Mouse (Mus musculus) limb, embryonic 14.5 days (tissue): ENCODE results near the gene Tbccd1. TPM values are rescaled to one million over a fixed set of nuclear protein-coding genes. Genes with fewer than 3 reads are reported as not detected.

Source experiments
- ATAC-seq: fragments of 200-750 bp; cut with Nextera tagmentation; 2 replicates; pipeline ENCODE4 v1.8.0; 2017; ENCODE audit warnings: low read depth, moderate number of reproducible peaks, moderate TSS enrichment; ENCODE audit not compliant: low FRiP score
- DNase-seq: peaks from one replicate; pipeline ENCODE4 v3.0.0-alpha.2; 2015; ENCODE audit warnings: low spot score
- H3K27ac ChIP-seq: fragments of 300-500 bp; sonication (generic); replicated peaks from 2 replicates; pipeline ENCODE4 v1.5.1; 2014; ENCODE audit warnings: low read depth, mild to moderate bottlenecking, low read length, moderate library complexity, mixed read lengths
- H3K27me3 ChIP-seq: fragments of 300-500 bp; sonication (generic); 2 replicates; pipeline ENCODE4 v1.6.1; 2014; ENCODE audit warnings: low read length, mixed read lengths; ENCODE audit not compliant: control insufficient read depth, insufficient read depth
- H3K36me3 ChIP-seq: fragments of 300-500 bp; sonication (generic); 2 replicates; pipeline ENCODE4 v1.6.1; 2014; ENCODE audit warnings: mild to moderate bottlenecking, low read length, moderate library complexity, mixed read lengths; ENCODE audit not compliant: control insufficient read depth, insufficient read depth
- H3K4me1 ChIP-seq: fragments of 300-500 bp; sonication (generic); 2 replicates; pipeline ENCODE4 v1.6.1; 2014; ENCODE audit warnings: antibody characterized with exemption, low read length, mixed read lengths; ENCODE audit not compliant: control insufficient read depth, insufficient read depth
- H3K4me2 ChIP-seq: fragments of 300-500 bp; sonication (generic); replicated peaks from 2 replicates; pipeline ENCODE4 v1.6.1; 2014; ENCODE audit warnings: low read depth, mild to moderate bottlenecking, low read length, moderate library complexity; ENCODE audit not compliant: severe bottlenecking
- H3K4me3 ChIP-seq: fragments of 300-500 bp; sonication (generic); replicated peaks from 2 replicates; pipeline ENCODE4 v1.5.1; 2014; ENCODE audit warnings: low read length
- H3K9ac ChIP-seq: fragments of 300-500 bp; sonication (generic); 2 replicates; pipeline ENCODE4 v1.6.1; 2014; ENCODE audit warnings: mild to moderate bottlenecking, low read depth, low read length, moderate library complexity; ENCODE audit not compliant: severe bottlenecking
- H3K9me3 ChIP-seq: fragments of 300-500 bp; sonication (generic); 2 replicates; pipeline ENCODE4 v1.6.1; 2016; ENCODE audit warnings: low read length; ENCODE audit not compliant: control insufficient read depth
- POLR2A ChIP-seq: fragments of 200-500 bp; IDR thresholded peaks from 2 replicates; pipeline ENCODE4 v1.8.0; 2012; ENCODE audit warnings: inconsistent platforms, mild to moderate bottlenecking, moderate library complexity, borderline replicate concordance; ENCODE audit not compliant: insufficient read depth, insufficient read length; ENCODE audit errors: extremely low read depth
- WGBS: fragments of 180-500 bp; shearing (Covaris S2); extraction: QIAGEN DNeasy Blood & Tissue Kit; methylation state at CpG from one replicate; pipeline ENCODE4 v1.1.7; 2014; 5-methylcytosine and 5-hydroxymethylcytosine counted together
- polyA plus RNA-seq, 2 experiments: library from polyadenylated mRNA; depleted of rRNA in 1 of 2; stranded (reverse) in 1 of 2; unstranded in 1 of 2; fragments of >200 nt; fragmentation: Nextera tagmentation in 1 of 2; extraction: Ambion mirVana in 1 of 2; gene quantifications; 2 replicates each; pipeline versions ENCODE4 v1.2.1 to v1.2.3; 2012 to 2014

Gene Tbccd1
- polyA plus RNA-seq, 2 experiments = 23.0 to 26.0 TPM

DNA sequence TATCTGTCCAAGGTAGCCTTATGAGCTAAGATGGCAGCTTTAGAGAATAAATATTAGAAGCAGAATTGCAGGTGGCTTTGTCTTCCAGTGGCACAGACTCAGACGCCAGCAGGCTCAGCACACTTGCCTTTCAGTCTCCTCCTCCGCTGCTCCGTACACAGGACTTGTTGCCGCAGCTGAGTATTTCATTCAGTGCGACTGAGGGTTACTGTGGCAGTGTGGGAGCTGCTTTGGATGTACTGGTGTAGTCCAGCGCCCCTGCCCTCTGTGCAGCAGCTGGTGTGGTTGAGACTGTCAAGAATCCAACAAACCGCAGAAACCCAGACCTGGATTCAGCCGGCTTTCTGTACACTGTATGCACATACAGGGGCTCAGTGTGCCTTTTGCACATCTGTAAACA lies 14.9 kb upstream of the Tbccd1 start:
- peaks cover 57% of the 10 kb centered on the region for H3K36me3 ChIP-seq
- ATAC-seq (no peak), DNase-seq (no peak)
- no peak for TF ChIP-seq POLR2A
- H3K9me3 ChIP-seq = no peaks in the 10 kb centered on the region
- 90% methylated on average over 8 of the region's 8 CpGs for WGBS
- no peaks in the 10 kb centered on the region for H3K4me1 ChIP-seq
- no peak overlapping the region for H3K27ac ChIP-seq
- H3K4me3 ChIP-seq = no peak overlapping the region
- no peaks in the 10 kb centered on the region for H3K27me3 ChIP-seq
- no peak overlapping the region for H3K9ac ChIP-seq
- H3K4me2 ChIP-seq = no peak overlapping the region

DNA sequence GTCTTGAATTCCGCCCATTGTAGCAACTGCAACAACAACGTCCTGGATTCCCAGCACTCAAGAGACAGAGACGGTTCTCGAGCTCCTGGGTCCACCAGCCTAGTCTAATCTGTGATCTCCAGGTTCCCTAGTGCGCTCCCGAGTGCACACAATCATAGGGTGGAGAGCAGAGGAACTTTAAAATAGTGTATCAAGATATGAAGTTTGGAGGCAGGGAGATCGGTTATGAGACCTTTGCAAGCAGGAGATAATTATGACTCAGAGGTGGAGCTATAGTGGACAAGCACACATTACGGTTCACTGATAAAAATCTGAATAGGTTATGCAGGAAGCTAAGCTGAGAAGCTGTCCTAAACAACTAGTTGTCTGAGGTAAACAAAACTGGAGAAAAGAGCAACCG lies 696 bp downstream of the Tbccd1 start:
- Histone ChIP-seq H3K9me3 (no peaks in the 10 kb centered on the region), H3K27ac (peak overlapping the region; percentile 61; the same call in 1 of the 2 replicates), H3K9ac (peak overlapping the region; percentile 58), H3K4me1 (peaks cover 9% of the 10 kb centered on the region), H3K4me3 (peak overlapping the region; percentile 71), H3K27me3 (no peaks in the 10 kb centered on the region), H3K4me2 (peak overlapping the region; percentile 82), H3K36me3 (peaks cover 5% of the 10 kb centered on the region)
- WGBS = 12% methylated on average over 9 of the region's 9 CpGs
- no peak for TF ChIP-seq POLR2A
- ATAC-seq = no peak
- no peak for DNase-seq

DNA sequence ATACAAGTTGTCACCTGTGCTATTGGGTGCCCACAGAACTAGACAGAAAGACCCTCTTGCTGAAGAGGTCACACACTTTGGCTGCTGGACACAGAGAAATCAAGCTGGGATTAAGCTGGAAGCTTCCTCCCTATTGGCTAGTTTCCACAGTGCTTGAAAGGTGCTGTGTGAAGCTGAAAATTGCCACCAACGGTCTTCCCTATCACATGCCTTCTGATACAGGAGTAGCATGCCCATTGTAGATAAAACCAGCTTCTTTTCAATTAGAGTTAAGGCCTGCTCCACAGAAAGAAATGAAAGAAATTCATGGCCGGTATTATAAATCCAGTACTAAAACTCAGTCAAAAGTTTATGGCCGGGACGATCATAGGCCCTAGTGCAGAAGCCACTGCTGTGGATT lies 4.8 kb downstream of the Tbccd1 start:
- no peak for DNase-seq
- TF ChIP-seq POLR2A = no peak
- Histone ChIP-seq H3K4me1 (peaks cover 3% of the 10 kb centered on the region), H3K27me3 (no peaks in the 10 kb centered on the region), H3K4me3 (no peak overlapping the region), H3K36me3 (no peaks in the 10 kb centered on the region; the same call in 1 of the 2 replicates), H3K9ac (no peak overlapping the region), H3K9me3 (no peaks in the 10 kb centered on the region), H3K4me2 (no peak overlapping the region), H3K27ac (no peak overlapping the region)
- no peak for ATAC-seq
- WGBS = 97% methylated on average over 4 of the region's 4 CpGs

DNA sequence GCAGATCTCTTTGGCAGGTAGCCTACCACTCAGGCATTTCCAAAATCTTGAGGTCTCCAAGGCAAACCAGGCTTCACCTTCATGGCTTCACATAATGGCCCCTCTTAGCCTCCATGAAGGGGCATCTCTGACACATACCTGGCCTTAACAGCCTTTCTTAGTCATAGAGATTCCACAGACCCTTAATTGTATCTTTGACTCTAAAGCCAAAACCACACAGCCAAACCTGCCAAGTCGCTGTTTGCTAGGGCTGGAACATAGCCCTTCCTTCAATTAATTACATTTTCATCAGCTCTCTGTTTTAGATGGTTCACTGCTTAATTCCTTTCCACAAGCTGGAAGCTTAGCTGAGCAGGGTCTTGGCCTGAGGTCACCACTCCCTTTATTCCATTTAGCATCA lies 9.1 kb downstream of the Tbccd1 start:
- 96% methylated on average over 1 of the region's 1 CpGs for WGBS
- H3K9ac ChIP-seq = no peak overlapping the region
- no peak overlapping the region for H3K4me3 ChIP-seq
- no peak for TF ChIP-seq POLR2A
- no peaks in the 10 kb centered on the region; the same call in 1 of the 2 replicates for H3K36me3 ChIP-seq
- no peaks in the 10 kb centered on the region for H3K9me3 ChIP-seq
- H3K4me2 ChIP-seq = no peak overlapping the region
- H3K27ac ChIP-seq = no peak overlapping the region
- no peak for ATAC-seq
- no peaks in the 10 kb centered on the region for H3K27me3 ChIP-seq
- 0 out of 2 replicates have a peak, but pooled peaks cover 6% of the 10 kb centered on the region for H3K4me1 ChIP-seq
- DNase-seq = no peak

DNA sequence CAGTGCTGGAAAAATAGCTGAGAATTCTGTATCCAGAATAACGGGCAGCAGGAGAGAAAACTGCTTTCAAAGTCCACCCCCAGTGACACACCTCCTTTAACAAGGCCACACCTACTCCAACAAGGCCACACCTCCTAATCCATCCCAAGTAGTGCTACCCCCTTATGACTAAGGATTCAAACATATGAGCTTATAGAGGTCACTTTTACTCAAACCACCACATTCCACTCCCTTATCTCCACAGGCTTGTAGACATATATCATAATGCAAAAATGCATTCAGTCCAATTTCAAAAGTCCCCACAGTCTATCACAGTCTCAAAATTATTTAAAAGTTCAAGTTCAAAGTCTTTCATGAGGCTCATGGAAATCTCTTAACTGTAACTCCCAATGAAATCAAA lies 9.8 kb downstream of the Tbccd1 start:
- no peak overlapping the region for H3K4me2 ChIP-seq
- no peak overlapping the region for H3K9ac ChIP-seq
- ATAC-seq (no peak), DNase-seq (no peak)
- H3K9me3 ChIP-seq = no peaks in the 10 kb centered on the region
- no peak overlapping the region for H3K4me3 ChIP-seq
- no peak overlapping the region for H3K27ac ChIP-seq
- no peaks in the 10 kb centered on the region for H3K27me3 ChIP-seq
- no peak for TF ChIP-seq POLR2A
- 84% methylated on average over 1 of the region's 1 CpGs for WGBS
- no peaks in the 10 kb centered on the region; the same call in 1 of the 2 replicates for H3K36me3 ChIP-seq
- 0 out of 2 replicates have a peak, but pooled peaks cover 6% of the 10 kb centered on the region for H3K4me1 ChIP-seq

DNA sequence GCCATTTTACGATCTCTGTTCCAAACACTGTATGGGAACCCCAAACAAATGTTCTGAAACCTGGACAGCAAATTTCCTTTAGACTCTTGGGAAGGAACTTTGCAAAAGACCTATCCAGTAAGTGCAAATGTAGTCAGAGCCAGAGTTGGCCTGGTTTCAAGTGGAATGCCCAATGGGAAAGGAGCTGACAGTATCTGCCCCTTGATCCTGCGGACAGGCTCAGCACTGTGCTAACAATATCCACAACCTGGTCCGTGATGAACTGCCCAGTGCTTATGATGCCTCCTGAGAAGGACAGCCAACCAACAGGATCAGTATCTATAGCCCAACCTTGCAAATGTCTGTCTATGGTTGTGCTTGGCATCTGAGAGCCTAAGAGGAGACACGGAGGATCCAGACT lies 12.0 kb downstream of the Tbccd1 start:
- no peak for TF ChIP-seq POLR2A
- Histone ChIP-seq H3K4me2 (no peak overlapping the region), H3K36me3 (no peaks in the 10 kb centered on the region; the same call in 1 of the 2 replicates), H3K9ac (no peak overlapping the region), H3K9me3 (no peaks in the 10 kb centered on the region), H3K27ac (no peak overlapping the region), H3K4me1 (0 out of 2 replicates have a peak, but pooled peaks cover 6% of the 10 kb centered on the region), H3K27me3 (no peaks in the 10 kb centered on the region), H3K4me3 (no peak overlapping the region)
- ATAC-seq (no peak), DNase-seq (no peak)
- WGBS = 85% methylated on average over 4 of the region's 4 CpGs
